In the genomic region with DNA sequence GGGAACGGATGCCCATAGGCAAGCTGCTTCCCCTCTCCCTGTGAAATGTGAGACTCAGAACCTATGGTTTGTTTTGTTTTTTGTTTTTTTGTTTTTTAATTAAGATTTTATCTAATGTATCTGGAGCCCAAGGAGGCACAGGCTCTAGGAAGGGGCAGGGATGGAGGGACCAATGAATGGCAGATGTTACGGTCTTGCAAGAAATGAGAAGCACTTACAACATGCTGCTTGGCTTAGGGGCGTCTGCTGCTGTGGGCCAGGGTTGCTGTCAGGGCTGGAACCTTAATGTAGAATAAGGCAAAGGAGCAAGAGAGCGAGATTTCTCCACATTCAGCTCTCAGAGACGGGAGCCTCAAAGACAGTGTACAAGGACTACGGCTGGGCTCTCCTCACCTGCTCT, we compare ENCODE assay signal across 11 mouse cellular contexts. TPM values are rescaled to one million over a fixed set of nuclear protein-coding genes. Genes with fewer than 3 reads are reported as not detected.
DNase-seq lines count a peak whose midpoint lies in the region; ATAC-seq lines count a peak whose summit lies in the region.
"Had no signal": no experiment of that assay in that cellular context is flagged by ENCODE, and none has a peak within 500 bp of the region (broad histone marks: within the 10 kb centered on the region; RNA-seq: fewer than 3 reads in every experiment).

No protein-coding gene starts in this region.

- WGBS in lung, embryonic 16.5 days = 60% methylated on average over 6 of the region's 6 CpGs
- 77% methylated on average over 6 of the region's 6 CpGs for WGBS in hindbrain, embryonic 12.5 days
- 74% methylated on average over 6 of the region's 6 CpGs for WGBS in neural tube, embryonic 14.5 days

- no peak for ATAC-seq in lung, embryonic 16.5 days (ENCODE audit: low read depth)
- no peak for ATAC-seq in hindbrain, embryonic 12.5 days (ENCODE audit: low FRiP score)
- ATAC-seq in neural tube, embryonic 14.5 days (ENCODE audit: low read depth) = no peak

- H3K27me3 ChIP-seq in lung, embryonic 16.5 days (ENCODE audit: control insufficient read depth, insufficient read depth, low read depth, low read length) = peaks cover 14% of the 10 kb centered on the region
- peaks cover 7% of the 10 kb centered on the region for H3K27me3 ChIP-seq in hindbrain, embryonic 12.5 days
- H3K27me3 ChIP-seq in neural tube, embryonic 14.5 days (ENCODE audit: control insufficient read depth, insufficient read depth, low read length) = no peaks in the 10 kb centered on the region

- H3K4me2 ChIP-seq in lung, embryonic 16.5 days (ENCODE audit: low read depth, low read length) = no peak overlapping the region
- H3K4me2 ChIP-seq in hindbrain, embryonic 12.5 days (replicated peaks) = 0 out of 2 replicates have a peak overlapping the region, but pooled peaks have one; percentile 8
- no peak overlapping the region for H3K4me2 ChIP-seq in neural tube, embryonic 14.5 days (ENCODE audit: low read depth, low read length)

- peaks cover 18% of the 10 kb centered on the region for H3K4me1 ChIP-seq in lung, embryonic 16.5 days (replicated peaks; ENCODE audit: control insufficient read depth, insufficient read depth, low read length)
- H3K4me1 ChIP-seq in hindbrain, embryonic 12.5 days = peaks cover 46% of the 10 kb centered on the region
- H3K4me1 ChIP-seq in neural tube, embryonic 14.5 days (ENCODE audit: control insufficient read depth, insufficient read depth, low read length) = peaks cover 16% of the 10 kb centered on the region

- H3K27ac ChIP-seq in lung, embryonic 16.5 days (ENCODE audit: low read length) = peak overlapping the region; percentile 58; the same call in 1 of the 2 replicates
- peak overlapping the region; percentile 75 for H3K27ac ChIP-seq in hindbrain, embryonic 12.5 days
- 0 out of 2 replicates have a peak overlapping the region, but pooled peaks have one; percentile 12 for H3K27ac ChIP-seq in neural tube, embryonic 14.5 days (ENCODE audit: low read depth, low read length)
- H3K27ac ChIP-seq: heart, adult 2 months had no signal

- H3K9ac ChIP-seq in lung, embryonic 16.5 days (ENCODE audit: low read length) = no peak overlapping the region
- H3K9ac ChIP-seq in hindbrain, embryonic 12.5 days = no peak overlapping the region
- no peak overlapping the region for H3K9ac ChIP-seq in neural tube, embryonic 14.5 days (replicated peaks; ENCODE audit: low read depth, low read length)

- DNase-seq in heart, adult 11 months = peak; percentile 70
- DNase-seq in heart, adult 9 months (ENCODE audit: low spot score in 2 of 2) = no peak
- DNase-seq in lung, postnatal 25 days (ENCODE audit: low spot score) = no peak
- no peak for DNase-seq in embryo, embryonic 9.5 days (ENCODE audit: extremely low spot score)
- DNase-seq in left cerebral cortex, adult 18-20 months (ENCODE audit: low spot score in 2 of 2) = no peak
- DNase-seq: kidney, adult 11 months; lung, postnatal 4 days had no signal

- no peaks in the 10 kb centered on the region for H3K36me3 ChIP-seq in lung, embryonic 16.5 days (ENCODE audit: control insufficient read depth, insufficient read depth, low read length)
- H3K36me3 ChIP-seq in hindbrain, embryonic 12.5 days = peaks cover 15% of the 10 kb centered on the region
- peaks cover 27% of the 10 kb centered on the region for H3K36me3 ChIP-seq in neural tube, embryonic 14.5 days (ENCODE audit: control insufficient read depth, insufficient read depth, low read length)

- H3K9me3 ChIP-seq in lung, embryonic 16.5 days (ENCODE audit: control insufficient read depth, low read length) = no peaks in the 10 kb centered on the region
- no peaks in the 10 kb centered on the region for H3K9me3 ChIP-seq in hindbrain, embryonic 12.5 days (replicated peaks)
- H3K9me3 ChIP-seq in neural tube, embryonic 14.5 days (ENCODE audit: control insufficient read depth, low read length) = no peaks in the 10 kb centered on the region

- H3K4me3 ChIP-seq in lung, embryonic 16.5 days (ENCODE audit: low read length) = no peak overlapping the region
- H3K4me3 ChIP-seq in hindbrain, embryonic 12.5 days = no peak overlapping the region
- no peak overlapping the region for H3K4me3 ChIP-seq in neural tube, embryonic 14.5 days (ENCODE audit: low read depth, low read length)
- H3K4me3 ChIP-seq: heart, adult 2 months had no signal

RNA-seq across cellular contexts. Expression of a gene that starts 4.6 kb away (rescaled TPM):
- 1.7 and 1.9 TPM in 2 replicates for polyA plus RNA-seq in lung, embryonic 16.5 days (2015; fragmentation: Nextera tagmentation; extraction: Ambion mirVana)
- polyA plus RNA-seq in hindbrain, embryonic 12.5 days (2016; fragmentation: Nextera tagmentation; extraction: Ambion mirVana) = 14.6 and 15.4 TPM in 2 replicates
- polyA plus RNA-seq in neural tube, embryonic 14.5 days (2014; fragmentation: Nextera tagmentation; extraction: Ambion mirVana) = 32.6 and 36.6 TPM in 2 replicates
- 10 to 100 TPM; 10.2 to 10.5 TPM for total RNA-seq in left cerebral cortex, adult 18-20 months (2021)

RNA-seq across cellular contexts. Expression of a gene that starts 5.8 kb away (rescaled TPM):
- 1.7 and 2.3 TPM in 2 replicates for polyA plus RNA-seq in lung, embryonic 16.5 days (2015; fragmentation: Nextera tagmentation; extraction: Ambion mirVana)
- polyA plus RNA-seq in hindbrain, embryonic 12.5 days (2016; fragmentation: Nextera tagmentation; extraction: Ambion mirVana) = 1.1 and 2.0 TPM in 2 replicates
- 0.85 and 1.5 TPM in 2 replicates for polyA plus RNA-seq in neural tube, embryonic 14.5 days (2014; fragmentation: Nextera tagmentation; extraction: Ambion mirVana)
- total RNA-seq in left cerebral cortex, adult 18-20 months (2021) = 1 to 10 TPM; 3.6 to 4.1 TPM
- polyA plus RNA-seq: heart, adult 2 months had no signal

RNA-seq across cellular contexts. Expression of a gene that starts 33.6 kb away (rescaled TPM):
- polyA plus RNA-seq in lung, embryonic 16.5 days (2015; fragmentation: Nextera tagmentation; extraction: Ambion mirVana) = 2.5 and 5.2 TPM in 2 replicates
- polyA plus RNA-seq in hindbrain, embryonic 12.5 days (2016; fragmentation: Nextera tagmentation; extraction: Ambion mirVana) = 1.1 and 2.1 TPM in 2 replicates
- polyA plus RNA-seq in neural tube, embryonic 14.5 days (2014; fragmentation: Nextera tagmentation; extraction: Ambion mirVana) = 0.43 and 1.5 TPM in 2 replicates
- total RNA-seq in left cerebral cortex, adult 18-20 months (2021) = 1 to 10 TPM; 2.2 to 2.9 TPM

RNA-seq across cellular contexts. Expression of a gene that starts 37.8 kb away (rescaled TPM):
- polyA plus RNA-seq in lung, embryonic 16.5 days (2015; fragmentation: Nextera tagmentation; extraction: Ambion mirVana) = 24.9 and 27.3 TPM in 2 replicates
- 24.9 and 26.8 TPM in 2 replicates for polyA plus RNA-seq in hindbrain, embryonic 12.5 days (2016; fragmentation: Nextera tagmentation; extraction: Ambion mirVana)
- 19.4 and 22.7 TPM in 2 replicates for polyA plus RNA-seq in neural tube, embryonic 14.5 days (2014; fragmentation: Nextera tagmentation; extraction: Ambion mirVana)
- 10 to 100 TPM; 15.3 to 15.9 TPM for total RNA-seq in left cerebral cortex, adult 18-20 months (2021)

RNA-seq across cellular contexts. Expression of a gene that starts 38.2 kb away (rescaled TPM):
- 135 and 150 TPM in 2 replicates for polyA plus RNA-seq in lung, embryonic 16.5 days (2015; fragmentation: Nextera tagmentation; extraction: Ambion mirVana)
- polyA plus RNA-seq in hindbrain, embryonic 12.5 days (2016; fragmentation: Nextera tagmentation; extraction: Ambion mirVana) = 146 and 169 TPM in 2 replicates
- 113 and 124 TPM in 2 replicates for polyA plus RNA-seq in neural tube, embryonic 14.5 days (2014; fragmentation: Nextera tagmentation; extraction: Ambion mirVana)
- 10 to 100 TPM; 66.6 TPM for total RNA-seq in left cerebral cortex, adult 18-20 months (2021)

Comparison
In these comparisons a context has a peak if more than half of its experiments do, and no peak if none do; other contexts are left out.
1. H3K27ac ChIP-seq: peak in every context shown above with its lines; median percentile 75 in hindbrain, embryonic 12.5 days; 58 in lung, embryonic 16.5 days; 12 in neural tube, embryonic 14.5 days.